Mouse (Mus musculus) lung, postnatal 0 days (tissue): Measurements from ENCODE around the gene Nufip1. TPM values are rescaled to one million over a fixed set of nuclear protein-coding genes. Genes with fewer than 3 reads are reported as not detected.
A peak's percentile ranks its signal among the peaks of the same experiment; 100 is the strongest.

Experiments used
- ATAC-seq: fragments of 200-750 bp; cut with Nextera tagmentation; 2 replicates; pipeline ENCODE4 v1.8.0; 2017; ENCODE audit warnings: moderate library complexity
- DNase-seq: peaks from one replicate; pipeline ENCODE4 v3.0.0-alpha.2; 2016; ENCODE audit warnings: low spot score
- H3K27ac ChIP-seq: fragments of 300-500 bp; sonication (generic); 2 replicates; pipeline ENCODE4 v1.5.1; 2014; ENCODE audit warnings: antibody characterized with exemption, mild to moderate bottlenecking, low read length, mixed read lengths
- H3K27me3 ChIP-seq: fragments of 300-500 bp; sonication (generic); replicated peaks from 2 replicates; pipeline ENCODE4 v1.6.1; 2014; ENCODE audit warnings: low read length, mixed read lengths; ENCODE audit not compliant: insufficient read depth
- H3K36me3 ChIP-seq: fragments of 300-500 bp; sonication (generic); 2 replicates; pipeline ENCODE4 v1.6.1; 2014; ENCODE audit warnings: low read length, mixed read lengths; ENCODE audit not compliant: insufficient read depth
- H3K4me1 ChIP-seq: fragments of 300-500 bp; sonication (generic); 2 replicates; pipeline ENCODE4 v1.6.1; 2014; ENCODE audit warnings: antibody characterized with exemption, low read depth, low read length, mixed read lengths; ENCODE audit not compliant: insufficient read depth
- H3K4me2 ChIP-seq: fragments of 300-500 bp; sonication (generic); replicated peaks from 2 replicates; pipeline ENCODE4 v1.6.1; 2014; ENCODE audit warnings: low read depth, mild to moderate bottlenecking, low read length, moderate library complexity, mixed read lengths
- H3K4me3 ChIP-seq: fragments of 300-500 bp; sonication (generic); 2 replicates; pipeline ENCODE4 v1.5.1; 2014; ENCODE audit warnings: low read depth, low read length
- H3K9ac ChIP-seq: fragments of 300-500 bp; sonication (generic); replicated peaks from 2 replicates; pipeline ENCODE4 v1.6.1; 2014; ENCODE audit warnings: low read depth, mild to moderate bottlenecking
- H3K9me3 ChIP-seq: fragments of 300-500 bp; sonication (generic); 2 replicates; pipeline ENCODE4 v1.6.1; 2016; ENCODE audit warnings: low read length, mixed read lengths
- CTCF ChIP-seq: IDR thresholded peaks from 2 replicates; pipeline ENCODE4 v1.5.1; 2016; ENCODE audit warnings: antibody characterized with exemption, mild to moderate bottlenecking
- EP300 ChIP-seq: IDR thresholded peaks from 2 replicates; pipeline ENCODE4 v1.6.1; 2016; ENCODE audit warnings: antibody characterized with exemption, mild to moderate bottlenecking, control low read depth
- WGBS: fragments of 180-500 bp; shearing (Covaris S2); extraction: QIAGEN DNeasy Blood & Tissue Kit; methylation state at CpG from one replicate; pipeline ENCODE4 v1.1.7; 2014; 5-methylcytosine and 5-hydroxymethylcytosine counted together
- polyA plus RNA-seq: library from polyadenylated mRNA; unstranded; fragments of >200 nt; fragmentation: Nextera tagmentation; extraction: Ambion mirVana; gene quantifications from 2 replicates; pipeline ENCODE4 v1.2.1, GENCODE M21; 2015

Nufip1 gene
- polyA plus RNA-seq, 1 experiment from 2014 or later, result 6.1 TPM

- no peak for DNase-seq
- no peak for ATAC-seq
- 96% methylated on average over 5 of the region's 5 CpGs for WGBS
Measured at GRCm38 (mm10) chr14:76097815-76098214, 12.9 kb upstream of the Nufip1 start.

GRCm38 (mm10) chr14:76099543-76099942 lies 11.1 kb upstream of the Nufip1 start:
- no peaks in the 10 kb centered on the region for H3K4me1 ChIP-seq
- no peak overlapping the region for H3K4me3 ChIP-seq
- TF ChIP-seq EP300, result no peak
- no peak for TF ChIP-seq CTCF
- H3K27ac ChIP-seq, result no peak overlapping the region
- DNase-seq, result no peak
- peaks cover 56% of the 10 kb centered on the region for H3K36me3 ChIP-seq
- 86% methylated on average over 9 of the region's 9 CpGs for WGBS
- no peaks in the 10 kb centered on the region for H3K9me3 ChIP-seq
- H3K9ac ChIP-seq, result no peak overlapping the region
- H3K27me3 ChIP-seq, result no peaks in the 10 kb centered on the region
- H3K4me2 ChIP-seq, result no peak overlapping the region
- no peak for ATAC-seq

More at GRCm38 (mm10) chr14:76097815-76098214, 12.9 kb upstream of the Nufip1 start:
- no peaks in the 10 kb centered on the region for H3K4me1 ChIP-seq
- no peaks in the 10 kb centered on the region for H3K27me3 ChIP-seq
- no peak overlapping the region for H3K27ac ChIP-seq
- H3K9me3 ChIP-seq, result no peaks in the 10 kb centered on the region
- H3K36me3 ChIP-seq, result peaks cover 50% of the 10 kb centered on the region
- H3K4me3 ChIP-seq, result no peak overlapping the region
- H3K4me2 ChIP-seq, result no peak overlapping the region
- no peak overlapping the region for H3K9ac ChIP-seq
- TF ChIP-seq CTCF, result no peak
- no peak for TF ChIP-seq EP300

- DNase-seq (no peak), ATAC-seq (no peak)
- 86% methylated on average over 5 of the region's 5 CpGs for WGBS
- Histone ChIP-seq H3K27me3 (no peaks in the 10 kb centered on the region), H3K4me2 (no peak overlapping the region), H3K4me1 (peaks cover 3% of the 10 kb centered on the region; the same call in 1 of the 2 replicates), H3K9ac (no peak overlapping the region), H3K27ac (no peak overlapping the region), H3K4me3 (no peak overlapping the region), H3K9me3 (no peaks in the 10 kb centered on the region), H3K36me3 (peaks cover 13% of the 10 kb centered on the region)
- TF ChIP-seq CTCF (no peak), EP300 (no peak)
Measured at GRCm38 (mm10) chr14:76115744-76116143, 5.1 kb downstream of the Nufip1 start.

- Histone ChIP-seq H3K9me3 (no peaks in the 10 kb centered on the region), H3K36me3 (peaks cover 13% of the 10 kb centered on the region), H3K4me3 (no peak overlapping the region), H3K4me2 (no peak overlapping the region), H3K27ac (no peak overlapping the region), H3K4me1 (no peaks in the 10 kb centered on the region), H3K9ac (no peak overlapping the region), H3K27me3 (no peaks in the 10 kb centered on the region)
- WGBS, result 46% methylated on average over 4 of the region's 4 CpGs
- DNase-seq, result no peak
- TF ChIP-seq CTCF (peak; percentile 53), EP300 (no peak)
- no peak for ATAC-seq
Measured at GRCm38 (mm10) chr14:76118963-76119362, 8.3 kb downstream of the Nufip1 start.

- peak; percentile 33 for DNase-seq
- Histone ChIP-seq H3K36me3 (peaks cover under 1% of the 10 kb centered on the region; the same call in 1 of the 2 replicates), H3K4me1 (no peaks in the 10 kb centered on the region), H3K9me3 (no peaks in the 10 kb centered on the region), H3K4me3 (no peak overlapping the region), H3K4me2 (no peak overlapping the region), H3K27ac (no peak overlapping the region), H3K9ac (no peak overlapping the region), H3K27me3 (no peaks in the 10 kb centered on the region)
- 78% methylated on average over 4 of the region's 4 CpGs for WGBS
- TF ChIP-seq EP300, result no peak
- TF ChIP-seq CTCF, result no peak
- peak; percentile 19; the same call in 1 of the 2 replicates for ATAC-seq
Measured at GRCm38 (mm10) chr14:76120472-76120871, 9.8 kb downstream of the Nufip1 start.

- H3K4me2 ChIP-seq, result no peak overlapping the region
- H3K9me3 ChIP-seq, result no peaks in the 10 kb centered on the region
- WGBS, result 43% methylated on average over 6 of the region's 6 CpGs
- no peaks in the 10 kb centered on the region for H3K27me3 ChIP-seq
- H3K36me3 ChIP-seq, result no peaks in the 10 kb centered on the region; the same call in 1 of the 2 replicates
- TF ChIP-seq CTCF (peak; percentile 84), EP300 (no peak)
- no peak overlapping the region for H3K9ac ChIP-seq
- H3K27ac ChIP-seq, result 0 out of 2 replicates have a peak overlapping the region, but pooled peaks have one; percentile 3
- peak; percentile 81 for ATAC-seq
- H3K4me1 ChIP-seq, result no peaks in the 10 kb centered on the region
- H3K4me3 ChIP-seq, result no peak overlapping the region
- peak; percentile 70 for DNase-seq
Measured at GRCm38 (mm10) chr14:76121901-76122662, 11.4 kb downstream of the Nufip1 start.
